In the genomic region with DNA sequence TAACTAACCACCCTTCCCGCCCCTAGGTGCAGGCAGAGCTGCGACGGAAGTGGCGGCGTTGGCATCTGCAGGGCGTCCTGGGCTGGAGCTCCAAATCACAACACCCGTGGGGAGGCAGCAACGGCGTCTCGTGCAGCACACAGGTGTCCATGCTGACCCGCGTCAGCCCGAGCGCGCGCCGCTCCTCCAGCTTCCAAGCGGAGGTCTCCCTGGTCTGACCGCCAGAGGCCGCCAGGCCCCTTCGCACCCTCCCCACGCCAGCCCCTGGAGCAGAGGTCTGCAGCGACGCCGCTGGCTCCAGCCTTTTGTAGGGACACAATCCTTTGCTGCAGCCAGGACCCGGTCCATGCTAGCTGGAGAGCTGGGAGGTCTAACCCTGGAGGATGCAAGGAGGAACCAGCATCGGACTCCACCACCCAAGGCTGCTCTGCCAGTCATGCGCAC, we compare ENCODE assay signal across 8 mouse cellular contexts. TPM values are rescaled to one million over a fixed set of nuclear protein-coding genes. Genes with fewer than 3 reads are reported as not detected.
DNase-seq lines count a peak whose midpoint lies in the region; ATAC-seq and TF ChIP-seq lines count a peak whose summit lies in the region.

No protein-coding gene starts in this region.

- no peaks in the 10 kb centered on the region for H3K9me3 ChIP-seq in E14TG2a.4 (ENCODE audit: low read length)
- no peaks in the 10 kb centered on the region for H3K9me3 ChIP-seq in forebrain, embryonic 16.5 days (ENCODE audit: control insufficient read depth, low read length)
- no peaks in the 10 kb centered on the region for H3K9me3 ChIP-seq in limb, embryonic 11.5 days (ENCODE audit: control insufficient read depth, low read length)
- no peaks in the 10 kb centered on the region for H3K9me3 ChIP-seq in midbrain, embryonic 10.5 days (replicated peaks)

- TF ChIP-seq CTCF in E14TG2a.4 (conservative IDR thresholded peaks at IDR 0.05; ENCODE audit: low read length) = no peak
- TF ChIP-seq CTCF in small intestine, adult 2 months (IDR thresholded peaks at IDR 0.05; ENCODE audit: extremely low read depth, insufficient read length, insufficient replicate concordance, low read depth, low read length) = peak; percentile 38

- no peaks in the 10 kb centered on the region for H3K36me3 ChIP-seq in E14TG2a.4 (ENCODE audit: insufficient read depth, low read length)
- H3K36me3 ChIP-seq in forebrain, embryonic 16.5 days (ENCODE audit: control insufficient read depth, insufficient read depth) = no peaks in the 10 kb centered on the region
- H3K36me3 ChIP-seq in limb, embryonic 11.5 days (ENCODE audit: control insufficient read depth, insufficient read depth, low read length) = no peaks in the 10 kb centered on the region
- H3K36me3 ChIP-seq in midbrain, embryonic 10.5 days = no peaks in the 10 kb centered on the region
- H3K36me3 ChIP-seq in small intestine, adult 2 months (ENCODE audit: control insufficient read depth, insufficient read depth, low read length) = peaks cover 49% of the 10 kb centered on the region

- peak; percentile 82 for DNase-seq in adrenal gland, postnatal 14 days
- DNase-seq in limb, embryonic 11.5 days (ENCODE audit: low spot score) = peak; percentile 86
- DNase-seq in midbrain, embryonic 10.5 days (ENCODE audit: low spot score) = peak; percentile 86

- peaks cover 30% of the 10 kb centered on the region for H3K4me1 ChIP-seq in E14TG2a.4 (replicated peaks; ENCODE audit: low read depth, low read length)
- peaks cover 35% of the 10 kb centered on the region for H3K4me1 ChIP-seq in forebrain, embryonic 16.5 days (replicated peaks; ENCODE audit: control insufficient read depth, insufficient read depth, low read length)
- H3K4me1 ChIP-seq in limb, embryonic 11.5 days (ENCODE audit: control insufficient read depth, insufficient read depth, low read length) = peaks cover 3% of the 10 kb centered on the region; the same call in 1 of the 2 replicates
- H3K4me1 ChIP-seq in midbrain, embryonic 10.5 days = peaks cover 51% of the 10 kb centered on the region
- H3K4me1 ChIP-seq in small intestine, adult 2 months (ENCODE audit: control insufficient read depth, insufficient read depth, insufficient read length, low read length) = no peaks in the 10 kb centered on the region

- ATAC-seq in forebrain, embryonic 16.5 days = peak; percentile 35; the same call in 1 of the 2 replicates
- peak; percentile 58 to 62; a peak in 3 of 4 replicates for ATAC-seq in hematopoietic stem cell, adult 5-6 weeks (replicated peaks in 1 of 2; ENCODE audit: insufficient read depth in 1 of 2, low FRiP score in 2 of 2, low TSS enrichment in 1 of 2, low read depth in 1 of 2, poor library complexity in 2 of 2, severe bottlenecking in 2 of 2)
- peak; percentile 56; the same call in 1 of the 2 replicates for ATAC-seq in limb, embryonic 11.5 days (ENCODE audit: insufficient number of reproducible peaks, low FRiP score, low TSS enrichment, low read depth)
- ATAC-seq in erythroid progenitor cell, adult 5-6 weeks (replicated peaks; ENCODE audit: low FRiP score, poor library complexity, severe bottlenecking) = no peak

- no peak for TF ChIP-seq POLR2A in small intestine, adult 2 months (IDR thresholded peaks at IDR 0.05; ENCODE audit: low read depth, low read length)

- H3K27ac ChIP-seq in forebrain, embryonic 16.5 days (ENCODE audit: low read length) = no peak overlapping the region
- H3K27ac ChIP-seq in limb, embryonic 11.5 days (replicated peaks; ENCODE audit: low read depth, low read length) = no peak overlapping the region
- peak overlapping the region; percentile 61 for H3K27ac ChIP-seq in midbrain, embryonic 10.5 days (replicated peaks)
- H3K27ac ChIP-seq in small intestine, adult 2 months (ENCODE audit: insufficient read depth, low read depth, low read length) = no peak overlapping the region

- peak overlapping the region; percentile 49 for H3K9ac ChIP-seq in forebrain, embryonic 16.5 days (replicated peaks; ENCODE audit: low read depth, low read length)
- no peak overlapping the region for H3K9ac ChIP-seq in limb, embryonic 11.5 days (ENCODE audit: low read length)

- 0% methylated on average over 28 of the region's 28 CpGs for WGBS in forebrain, embryonic 16.5 days
- WGBS in limb, embryonic 11.5 days = 1% methylated on average over 28 of the region's 28 CpGs
- whole genome bisulfite sequencing in midbrain, embryonic 10.5 days = under 1% methylated on average over 28 of the region's 28 CpGs
- WGBS in small intestine, adult 2 months = 66% methylated on average over 28 of the region's 28 CpGs

- H3K4me3 ChIP-seq in E14TG2a.4 (replicated peaks; ENCODE audit: low read length) = peak overlapping the region; percentile 63
- peak overlapping the region; percentile 40 for H3K4me3 ChIP-seq in forebrain, embryonic 16.5 days (replicated peaks; ENCODE audit: low read length)
- peak overlapping the region; percentile 15 for H3K4me3 ChIP-seq in limb, embryonic 11.5 days (ENCODE audit: low read depth, low read length)
- peak overlapping the region; percentile 49 for H3K4me3 ChIP-seq in midbrain, embryonic 10.5 days
- H3K4me3 ChIP-seq in small intestine, adult 2 months (ENCODE audit: low read depth, low read length) = peak overlapping the region; percentile 41

- peaks cover 84% of the 10 kb centered on the region for H3K27me3 ChIP-seq in E14TG2a.4 (ENCODE audit: insufficient read depth, low read length)
- peaks cover 5% of the 10 kb centered on the region for H3K27me3 ChIP-seq in forebrain, embryonic 16.5 days (replicated peaks; ENCODE audit: control insufficient read depth, insufficient read depth, low read length)
- H3K27me3 ChIP-seq in limb, embryonic 11.5 days (ENCODE audit: control insufficient read depth, insufficient read depth, low read length) = peaks cover 20% of the 10 kb centered on the region
- peaks cover 55% of the 10 kb centered on the region for H3K27me3 ChIP-seq in midbrain, embryonic 10.5 days (ENCODE audit: low read depth, poor library complexity, severe bottlenecking)
- H3K27me3 ChIP-seq in small intestine, adult 2 months (ENCODE audit: control insufficient read depth, insufficient read depth, low read length) = no peaks in the 10 kb centered on the region

- H3K4me2 ChIP-seq in forebrain, embryonic 16.5 days (ENCODE audit: low read length) = peak overlapping the region; percentile 65
- peak overlapping the region; percentile 47 for H3K4me2 ChIP-seq in limb, embryonic 11.5 days (ENCODE audit: low read depth, severe bottlenecking)

RNA-seq across cellular contexts. Expression of a gene that starts 26.9 kb away (rescaled TPM):
- 2.7 and 3.7 TPM in 2 replicates for total RNA-seq in adrenal gland, postnatal 14 days (2021)
- 0.65 and 1.1 TPM in 2 replicates for polyA plus RNA-seq in forebrain, embryonic 16.5 days (2015; fragmentation: Nextera tagmentation; extraction: Ambion mirVana)
- 0.25 and 0.45 TPM in 2 replicates for total RNA-seq in hematopoietic stem cell, adult 5-6 weeks (2017)
- polyA plus RNA-seq in limb, embryonic 11.5 days (2014; fragmentation: Nextera tagmentation; extraction: Ambion mirVana) = 0.27 and 0.69 TPM in 2 replicates
- polyA plus RNA-seq in midbrain, embryonic 10.5 days (2016; fragmentation: Nextera tagmentation; extraction: Ambion mirVana) = 0.35 and 0.80 TPM in 2 replicates
- polyA plus RNA-seq in small intestine, adult 2 months (2012; rRNA removed) = 43.5 and 171 TPM in 2 replicates
- 0.36 TPM in 1 of 2 replicates, not detected in the other for total RNA-seq in erythroid progenitor cell, adult 5-6 weeks (2015; ENCODE audit: low replicate concordance)
- total RNA-seq in erythroid progenitor cell, adult 5-6 weeks (2017; ENCODE audit: low replicate concordance) = 0.64 TPM in 1 of 2 replicates, not detected in the other

RNA-seq across cellular contexts. Expression of a gene that starts 27.5 kb away (rescaled TPM):
- total RNA-seq in adrenal gland, postnatal 14 days (2021) = not detected in 2 replicates
- polyA plus RNA-seq in forebrain, embryonic 16.5 days (2015; fragmentation: Nextera tagmentation; extraction: Ambion mirVana) = not detected in 2 replicates
- total RNA-seq in hematopoietic stem cell, adult 5-6 weeks (2017) = not detected in 2 replicates
- polyA plus RNA-seq in limb, embryonic 11.5 days (2014; fragmentation: Nextera tagmentation; extraction: Ambion mirVana) = not detected in 2 replicates
- not detected in 2 replicates for polyA plus RNA-seq in midbrain, embryonic 10.5 days (2016; fragmentation: Nextera tagmentation; extraction: Ambion mirVana)
- 0.32 TPM in 1 of 2 replicates, not detected in the other for polyA plus RNA-seq in small intestine, adult 2 months (2012; rRNA removed)
- total RNA-seq in erythroid progenitor cell, adult 5-6 weeks (2015; ENCODE audit: low replicate concordance) = not detected in 2 replicates
- not detected in 2 replicates for total RNA-seq in erythroid progenitor cell, adult 5-6 weeks (2017; ENCODE audit: low replicate concordance)

RNA-seq across cellular contexts. Expression of a gene that starts 35.9 kb away (rescaled TPM):
- 4.2 and 6.5 TPM in 2 replicates for total RNA-seq in adrenal gland, postnatal 14 days (2021)
- 37.9 and 40.0 TPM in 2 replicates for polyA plus RNA-seq in forebrain, embryonic 16.5 days (2015; fragmentation: Nextera tagmentation; extraction: Ambion mirVana)
- total RNA-seq in hematopoietic stem cell, adult 5-6 weeks (2017) = 4.3 and 4.4 TPM in 2 replicates
- polyA plus RNA-seq in limb, embryonic 11.5 days (2014; fragmentation: Nextera tagmentation; extraction: Ambion mirVana) = 10.7 and 11.8 TPM in 2 replicates
- polyA plus RNA-seq in midbrain, embryonic 10.5 days (2016; fragmentation: Nextera tagmentation; extraction: Ambion mirVana) = 18.4 and 21.9 TPM in 2 replicates
- polyA plus RNA-seq in small intestine, adult 2 months (2012; rRNA removed) = 18.2 and 27.0 TPM in 2 replicates
- 4.3 and 5.9 TPM in 2 replicates for total RNA-seq in erythroid progenitor cell, adult 5-6 weeks (2015; ENCODE audit: low replicate concordance)
- total RNA-seq in erythroid progenitor cell, adult 5-6 weeks (2017; ENCODE audit: low replicate concordance) = 2.6 and 4.8 TPM in 2 replicates

RNA-seq across cellular contexts. Expression of a gene that starts 40.8 kb away (rescaled TPM):
- 48.4 and 54.4 TPM in 2 replicates for total RNA-seq in adrenal gland, postnatal 14 days (2021)
- polyA plus RNA-seq in forebrain, embryonic 16.5 days (2015; fragmentation: Nextera tagmentation; extraction: Ambion mirVana) = 133 and 142 TPM in 2 replicates
- 27.1 and 30.0 TPM in 2 replicates for total RNA-seq in hematopoietic stem cell, adult 5-6 weeks (2017)
- 99.8 and 103 TPM in 2 replicates for polyA plus RNA-seq in limb, embryonic 11.5 days (2014; fragmentation: Nextera tagmentation; extraction: Ambion mirVana)
- 91.8 and 103 TPM in 2 replicates for polyA plus RNA-seq in midbrain, embryonic 10.5 days (2016; fragmentation: Nextera tagmentation; extraction: Ambion mirVana)
- polyA plus RNA-seq in small intestine, adult 2 months (2012; rRNA removed) = 10.9 and 11.6 TPM in 2 replicates
- 8.8 and 47.2 TPM in 2 replicates for total RNA-seq in erythroid progenitor cell, adult 5-6 weeks (2015; ENCODE audit: low replicate concordance)
- 17.2 and 52.3 TPM in 2 replicates for total RNA-seq in erythroid progenitor cell, adult 5-6 weeks (2017; ENCODE audit: low replicate concordance)

RNA-seq across cellular contexts. Expression of a gene that starts 49.6 kb away (rescaled TPM):
- 78.1 and 84.8 TPM in 2 replicates for total RNA-seq in adrenal gland, postnatal 14 days (2021)
- polyA plus RNA-seq in forebrain, embryonic 16.5 days (2015; fragmentation: Nextera tagmentation; extraction: Ambion mirVana) = 59.1 and 60.4 TPM in 2 replicates
- 155 and 156 TPM in 2 replicates for total RNA-seq in hematopoietic stem cell, adult 5-6 weeks (2017)
- 65.1 and 69.0 TPM in 2 replicates for polyA plus RNA-seq in limb, embryonic 11.5 days (2014; fragmentation: Nextera tagmentation; extraction: Ambion mirVana)
- 56.1 and 59.5 TPM in 2 replicates for polyA plus RNA-seq in midbrain, embryonic 10.5 days (2016; fragmentation: Nextera tagmentation; extraction: Ambion mirVana)
- 16.7 and 30.2 TPM in 2 replicates for polyA plus RNA-seq in small intestine, adult 2 months (2012; rRNA removed)
- total RNA-seq in erythroid progenitor cell, adult 5-6 weeks (2015; ENCODE audit: low replicate concordance) = 225 and 240 TPM in 2 replicates
- 322 and 375 TPM in 2 replicates for total RNA-seq in erythroid progenitor cell, adult 5-6 weeks (2017; ENCODE audit: low replicate concordance)

Comparison
In these comparisons a context has a peak if more than half of its experiments do, and no peak if none do; other contexts are left out.
1. RNA of a gene that starts 26.9 kb away (polyA plus RNA-seq): 43.5 to 171 TPM in small intestine, adult 2 months; 0.35 to 0.80 TPM in midbrain, embryonic 10.5 days, 0.27 to 0.69 TPM in limb, embryonic 11.5 days and 0.65 to 1.1 TPM in forebrain, embryonic 16.5 days; every median in the first group is over 10 times any median in the second.
2. Peak in every context shown above with its lines, with median percentiles within 50 percentile points of each other: H3K4me3 ChIP-seq and DNase-seq.